Mouse (Mus musculus) CH12.LX (cell line): ENCODE results near the gene Jag2. TPM values are rescaled to one million over a fixed set of nuclear protein-coding genes. Genes with fewer than 3 reads are reported as not detected.

Experiments used
- DNase-seq: peaks from one replicate; pipeline ENCODE4 v3.0.0-alpha.2; 2013; ENCODE audit errors: extremely low read depth
- H3K27ac ChIP-seq: 2 replicates; pipeline ENCODE4 v1.5.1; 2012; ENCODE audit warnings: low read depth, mild to moderate bottlenecking, control low read depth, moderate library complexity; ENCODE audit not compliant: insufficient read depth
- H3K27me3 ChIP-seq: replicated peaks from 2 replicates; pipeline ENCODE3; 2012; ENCODE audit warnings: inconsistent platforms
- H3K36me3 ChIP-seq, 2 experiments: replicated peaks in 1 of 2; 2 replicates each; pipeline versions ENCODE3 to v1.6.1; 2012; ENCODE audit warnings: inconsistent platforms in 1 of 2, low read length in 1 of 2, mild to moderate bottlenecking in 1 of 2, mixed read lengths in 1 of 2, moderate library complexity in 1 of 2; ENCODE audit not compliant: control insufficient read depth in 1 of 2, insufficient read depth in 1 of 2
- H3K4me1 ChIP-seq, 2 experiments: 2 replicates each; pipeline ENCODE4 v1.6.1; 2012; ENCODE audit warnings: inconsistent platforms in 1 of 2, moderate library complexity in 1 of 2; ENCODE audit not compliant: insufficient read depth in 2 of 2, control insufficient read depth in 1 of 2
- H3K4me2 ChIP-seq: 2 replicates; pipeline ENCODE4 v1.6.1; 2012; ENCODE audit warnings: low read depth, mild to moderate bottlenecking, control low read depth; ENCODE audit not compliant: poor library complexity, insufficient read depth, severe bottlenecking
- H3K4me3 ChIP-seq, 3 experiments: fragments of 150-350 bp in 1 of 3; sonication (generic) in 1 of 3; replicated peaks in 1 of 3; 2 replicates each; pipeline versions ENCODE3 to v1.5.1; 2011 to 2012; ENCODE audit warnings: low read depth in 2 of 3, low read length in 2 of 3, mild to moderate bottlenecking in 2 of 3, moderate library complexity in 2 of 3, control low read depth in 1 of 3, improper control_type of control experiment in 1 of 3, inconsistent platforms in 1 of 3, mixed read lengths in 1 of 3; ENCODE audit not compliant: poor library complexity in 1 of 3
- H3K79me2 ChIP-seq: replicated peaks from 2 replicates; pipeline ENCODE4 v1.6.1; 2012; ENCODE audit warnings: mild to moderate bottlenecking, moderate library complexity; ENCODE audit not compliant: control insufficient read depth, poor library complexity, insufficient read depth, severe bottlenecking; ENCODE audit errors: extremely low read depth
- H3K9ac ChIP-seq: 2 replicates; pipeline ENCODE4 v1.6.1; 2012; ENCODE audit warnings: low read depth, mild to moderate bottlenecking, control low read depth, moderate library complexity; ENCODE audit not compliant: insufficient read depth
- H3K9me3 ChIP-seq: replicated peaks from 2 replicates; pipeline ENCODE3; 2012; ENCODE audit warnings: low read length, inconsistent platforms, mixed read lengths
- CTCF ChIP-seq, 2 experiments: IDR thresholded peaks in 1 of 2; conservative IDR thresholded peaks in 1 of 2; 2 replicates each; pipeline ENCODE4 v1.5.1; 2011 to 2012; ENCODE audit warnings: low read depth in 2 of 2, low read length in 2 of 2, improper control_type of control experiment in 1 of 2, inconsistent platforms in 1 of 2, mild to moderate bottlenecking in 1 of 2, moderate library complexity in 1 of 2
- E2F4 ChIP-seq: IDR thresholded peaks from 2 replicates; pipeline ENCODE4 v1.6.1; 2011; ENCODE audit warnings: low read depth, low read length, improper control_type of control experiment; ENCODE audit not compliant: insufficient replicate concordance
- EP300 ChIP-seq: IDR thresholded peaks from 2 replicates; pipeline ENCODE4 v1.6.1; 2011; ENCODE audit warnings: low read length, improper control_type of control experiment
- ETS1 ChIP-seq: conservative IDR thresholded peaks from 2 replicates; pipeline ENCODE4 v1.6.1; 2012; ENCODE audit warnings: low read depth, mild to moderate bottlenecking, inconsistent platforms, low read length, improper control_type of control experiment, moderate library complexity
- GABPA ChIP-seq: IDR thresholded peaks from 2 replicates; pipeline ENCODE4 v1.6.1; 2012; ENCODE audit warnings: low read depth, low read length, improper control_type of control experiment, inconsistent platforms; ENCODE audit not compliant: insufficient replicate concordance
- HCFC1 ChIP-seq: IDR thresholded peaks from 2 replicates; pipeline ENCODE4 v1.6.1; 2012; ENCODE audit warnings: low read depth, mild to moderate bottlenecking, inconsistent platforms, low read length, improper control_type of control experiment
- IRF4 ChIP-seq: IDR thresholded peaks from 2 replicates; pipeline ENCODE4 v1.6.1; 2014; ENCODE audit warnings: low read depth, mild to moderate bottlenecking, inconsistent platforms, low read length, improper control_type of control experiment
- MAFK ChIP-seq: IDR thresholded peaks from 2 replicates; pipeline ENCODE4 v1.6.1; 2011; ENCODE audit warnings: low read length, improper control_type of control experiment; ENCODE audit not compliant: insufficient replicate concordance
- MEF2A ChIP-seq: IDR thresholded peaks from 2 replicates; pipeline ENCODE4 v1.6.1; 2014; ENCODE audit warnings: low read depth, mild to moderate bottlenecking, inconsistent platforms, low read length, improper control_type of control experiment, borderline replicate concordance
- MXI1 ChIP-seq: IDR thresholded peaks from 2 replicates; pipeline ENCODE4 v1.6.1; 2011; ENCODE audit warnings: mild to moderate bottlenecking, low read depth, low read length, improper control_type of control experiment
- MYC ChIP-seq: IDR thresholded peaks from 2 replicates; pipeline ENCODE4 v1.6.1; 2011; ENCODE audit warnings: low read depth, mild to moderate bottlenecking, improper control_type of control experiment, low read length
- NELFE ChIP-seq: IDR thresholded peaks from 2 replicates; pipeline ENCODE4 v1.6.1; 2011; ENCODE audit warnings: low read depth, low read length, improper control_type of control experiment
- PAX5 ChIP-seq: IDR thresholded peaks from 2 replicates; pipeline ENCODE4 v1.6.1; 2012; ENCODE audit warnings: low read length, inconsistent platforms, mixed read lengths
- POLR2AphosphoS2 ChIP-seq: IDR thresholded peaks from 2 replicates; pipeline ENCODE4 v1.6.1; 2011; ENCODE audit warnings: low read depth, low read length, improper control_type of control experiment
- RAD21 ChIP-seq: IDR thresholded peaks from 2 replicates; pipeline ENCODE4 v1.6.1; 2011; ENCODE audit warnings: low read depth, mild to moderate bottlenecking, low read length, improper control_type of control experiment, moderate library complexity
- SIN3A ChIP-seq: IDR thresholded peaks from 2 replicates; pipeline ENCODE4 v1.6.1; 2012; ENCODE audit warnings: low read length, improper control_type of control experiment, inconsistent platforms
- SMC3 ChIP-seq: IDR thresholded peaks from 2 replicates; pipeline ENCODE4 v1.6.1; 2011; ENCODE audit warnings: low read depth, low read length, improper control_type of control experiment
- TBP ChIP-seq: conservative IDR thresholded peaks from 2 replicates; pipeline ENCODE4 v1.6.1; 2011; ENCODE audit warnings: low read depth, low read length, improper control_type of control experiment
- TCF12 ChIP-seq: IDR thresholded peaks from 2 replicates; pipeline ENCODE4 v1.6.1; 2014; ENCODE audit warnings: low read depth, mild to moderate bottlenecking, inconsistent platforms, low read length, improper control_type of control experiment
- UBTF ChIP-seq: IDR thresholded peaks from 2 replicates; pipeline ENCODE4 v1.6.1; 2012; ENCODE audit warnings: low read depth, mild to moderate bottlenecking, inconsistent platforms, low read length, improper control_type of control experiment, moderate library complexity
- USF1 ChIP-seq: IDR thresholded peaks from 2 replicates; pipeline ENCODE4 v1.6.1; 2014; ENCODE audit warnings: low read depth, mild to moderate bottlenecking, inconsistent platforms, low read length, improper control_type of control experiment
- USF2 ChIP-seq: conservative IDR thresholded peaks from 2 replicates; pipeline ENCODE4 v1.6.1; 2011; ENCODE audit warnings: low read depth, low read length, improper control_type of control experiment
- ZC3H11A ChIP-seq: IDR thresholded peaks from 2 replicates; pipeline ENCODE4 v1.6.1; 2012; ENCODE audit warnings: low read depth, mild to moderate bottlenecking, inconsistent platforms, low read length, improper control_type of control experiment
- dilution Hi-C: fragments of 300-500 bp; cut with MboI; formaldehyde crosslinking; loops from 2 replicates; pipeline ENCODE4 v1.14.3; 2020; ENCODE audit warnings: low sequenced_read_pairs; ENCODE audit not compliant: extremely low pct_unique_long_range_greater_than_20kb, extremely low pct_ligation_motif_present
- in situ Hi-C: fragments of 300-500 bp; cut with MboI; formaldehyde crosslinking; loops from 3 replicates; pipeline ENCODE4 v1.14.3; 2019; ENCODE audit warnings: low sequenced_read_pairs, low pct_ligation_motif_present, low pct_unique_long_range_greater_than_20kb, mixed read lengths
- polyA plus RNA-seq: library from polyadenylated mRNA; unstranded; fragments of >175 nt; gene quantifications from 2 replicates; pipeline ENCODE4 v1.2.1, GENCODE M21; 2012; ENCODE audit warnings: low read depth; ENCODE audit not compliant: insufficient read length
- total RNA-seq, 2 experiments: library from RNA; depleted of rRNA; stranded (reverse); fragments of 300-350 nt in 1 of 2; fragments of >200 nt in 1 of 2; gene quantifications; 2 replicates each; pipeline ENCODE4 v1.2.3; 2012 to 2014

Jag2 gene
- total and polyA plus RNA-seq, 3 experiments: 0.34 to 7.6 (median 0.59) TPM

DNA sequence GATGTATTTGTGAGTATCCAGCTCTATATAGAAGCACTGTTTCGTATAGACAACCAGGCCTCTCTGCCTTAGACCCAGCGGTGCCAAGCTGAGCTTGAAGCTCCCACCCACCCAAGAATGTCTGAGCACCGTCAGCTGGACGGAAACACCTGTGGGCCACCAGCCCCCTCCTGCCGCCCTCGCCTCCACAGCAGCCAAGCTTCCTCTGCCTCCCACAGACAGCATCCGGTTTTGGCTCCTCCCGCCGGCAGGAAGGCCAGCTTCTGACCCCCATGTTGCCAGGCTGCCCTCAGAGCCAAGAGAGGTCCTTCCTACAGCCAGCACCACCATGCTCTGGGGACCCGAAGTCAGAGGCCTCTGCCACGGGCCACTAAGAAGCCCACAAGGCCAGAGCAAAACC lies 15.0 kb downstream of the Jag2 start:
- Histone ChIP-seq H3K4me3 (no peak overlapping the region), H3K4me2 (no peak overlapping the region), H3K4me1 (peaks cover 8 to 17% of the 10 kb centered on the region in 2 experiments; a peak in 3 of 4 replicates), H3K79me2 (no peaks in the 10 kb centered on the region), H3K27ac (no peak overlapping the region), H3K9ac (no peak overlapping the region), H3K27me3 (peaks cover 25% of the 10 kb centered on the region), H3K36me3 (peaks cover 0 to 2% of the 10 kb centered on the region in 2 experiments), H3K9me3 (no peaks in the 10 kb centered on the region)
- no peak for DNase-seq
- in situ Hi-C loops (no loop called here), dilution Hi-C loops (no loop called here)
- TF ChIP-seq TBP (no peak), GABPA (no peak), TCF12 (no peak), ETS1 (no peak), USF1 (no peak), MYC (no peak), SMC3 (no peak), EP300 (no peak), MAFK (no peak), ZC3H11A (no peak), IRF4 (no peak), PAX5 (no peak), UBTF (no peak), MEF2A (no peak), SIN3A (no peak), CTCF (conservative IDR thresholded peaks at IDR 0.05 in 1 of 2, IDR thresholded peaks at IDR 0.05 in 1 of 2; ENCODE audit: low read depth in 2 of 2, low read length in 2 of 2) (no peak), RAD21 (no peak), USF2 (no peak)

DNA sequence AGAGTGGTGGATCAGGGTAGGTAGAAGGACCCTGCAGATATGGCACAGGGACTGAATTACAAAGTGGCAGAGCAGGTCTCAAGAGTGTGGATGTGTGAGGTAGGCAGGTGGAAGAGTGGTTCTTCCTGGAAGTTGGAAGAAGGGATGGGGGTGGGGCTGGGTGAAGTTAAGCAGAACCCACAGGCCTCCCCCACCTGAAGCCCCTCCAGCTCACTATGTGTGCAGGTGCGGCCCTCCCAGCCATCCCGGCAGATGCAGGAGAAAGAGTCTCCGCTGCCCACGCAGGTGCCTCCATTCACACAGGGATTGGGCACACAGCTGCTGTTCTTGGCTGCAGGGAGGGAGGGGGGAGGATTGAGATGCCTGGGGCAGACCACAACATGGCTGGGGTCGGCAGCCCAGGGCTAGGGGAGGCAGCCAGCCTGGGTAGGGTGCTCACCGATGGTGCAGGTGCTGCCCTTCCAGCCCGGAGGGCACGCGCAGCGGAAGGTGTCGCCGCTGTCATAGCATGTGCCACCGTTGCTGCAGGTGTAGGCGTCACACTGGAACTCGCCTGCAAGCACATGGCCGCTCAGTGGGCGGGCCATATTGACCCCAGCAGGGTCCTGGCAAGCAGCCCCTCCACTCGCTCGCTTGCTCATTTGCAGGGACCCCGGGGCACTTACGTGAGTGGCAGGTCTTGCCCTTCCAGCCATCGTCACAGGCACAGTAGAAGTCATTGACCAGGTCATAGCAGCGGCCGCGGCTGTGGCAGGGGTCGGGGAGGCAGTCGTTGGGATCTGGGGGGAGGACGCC lies 16.4 kb downstream of the Jag2 start:
- TF ChIP-seq MXI1 (no peak), POLR2AphosphoS2 (no peak), E2F4 (no peak), TCF12 (no peak), EP300 (no peak), SIN3A (no peak), NELFE (no peak), HCFC1 (no peak)
- TF ChIP-seq, all 38 proteins: peak for 0
- H3K36me3 ChIP-seq: peaks cover 0 to 2% of the 10 kb centered on the region in 2 experiments
- no peak overlapping the region for H3K4me2 ChIP-seq
- no peaks in the 10 kb centered on the region for H3K79me2 ChIP-seq
- peaks cover 15% of the 10 kb centered on the region for H3K27me3 ChIP-seq
- DNase-seq: no peak
- no peak overlapping the region for H3K27ac ChIP-seq
- H3K9ac ChIP-seq: no peak overlapping the region
- dilution Hi-C loops (no loop called here), in situ Hi-C loops (no loop called here)
- H3K4me3 ChIP-seq: no peak overlapping the region
- H3K4me1 ChIP-seq: peaks cover 8 to 17% of the 10 kb centered on the region in 2 experiments; a peak in 3 of 4 replicates
- H3K9me3 ChIP-seq: no peaks in the 10 kb centered on the region
